Mouse (Mus musculus) liver, embryonic 18 days (tissue): Measurements from ENCODE around the gene March10. TPM values are rescaled to one million over a fixed set of nuclear protein-coding genes. Genes with fewer than 3 reads are reported as not detected.

Experiments used
- polyA plus RNA-seq: library from polyadenylated mRNA; depleted of rRNA; stranded (reverse); fragments of >200 nt; gene quantifications from 2 replicates; pipeline ENCODE4 v1.2.3, GENCODE M21; 2012; rRNA removed

Gene March10
- polyA plus RNA-seq: not detected in 2 replicates

DNA sequence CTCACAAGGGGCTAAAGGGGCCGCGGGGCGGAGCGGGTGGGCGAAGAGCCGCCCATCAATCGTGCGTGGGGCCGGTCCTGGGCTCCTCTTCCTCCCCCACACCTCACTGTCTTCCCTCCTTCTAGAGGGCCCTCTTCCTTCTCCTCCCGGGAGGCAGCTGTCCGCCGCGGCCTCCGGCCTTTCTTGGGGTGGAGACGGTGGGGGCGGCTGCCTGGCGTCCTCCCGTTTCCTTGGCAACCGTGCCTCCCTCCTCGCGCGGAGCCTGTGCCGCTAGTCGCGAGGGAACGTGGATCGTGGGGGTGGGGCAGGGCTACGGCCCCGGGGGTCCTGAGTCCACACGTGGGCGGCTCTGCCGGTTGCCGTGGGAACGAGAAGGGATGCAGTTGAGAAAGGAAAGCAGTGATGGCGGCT is at the start of gene March10:
Gene March10, minus strand, starts transcription at position 239 of the 411 bp plus-strand sequence.

Other genes starting within 250 kb of the March10 start
- gene Mrc2, start 164.1 kb downstream of the March10 start, polyA plus RNA-seq: 0.84 and 1.2 TPM in 2 replicates
- 0.90 and 0.99 TPM in 2 replicates for gene Tanc2, start 133.3 kb upstream of the March10 start, polyA plus RNA-seq